Mouse (Mus musculus) C2C12 (cell line): ENCODE data around the gene Timm10.

Experiments used
- CTCF ChIP-seq: IDR thresholded peaks from one replicate; pipeline ENCODE4 v1.5.1; 2011; ENCODE audit not compliant: control insufficient read depth, insufficient read depth, insufficient read length
- MYOD1 ChIP-seq: IDR thresholded peaks from one replicate; pipeline ENCODE4 v1.6.1; 2011; ENCODE audit warnings: low read depth; ENCODE audit not compliant: control insufficient read depth, insufficient read length

GRCm38 (mm10) chr2:84826488-84827282 is at the start of gene Timm10:
- TF ChIP-seq MYOD1 = no peak
- TF ChIP-seq CTCF = no peak
